Mouse (Mus musculus) cerebellum, adult 9-10 months (tissue): ENCODE measurements around the gene Ptgfrn.

ENCODE experiments used
- DNase-seq: peaks from one replicate; pipeline ENCODE4 v3.0.0; 2022

Ptgfrn gene

DNA sequence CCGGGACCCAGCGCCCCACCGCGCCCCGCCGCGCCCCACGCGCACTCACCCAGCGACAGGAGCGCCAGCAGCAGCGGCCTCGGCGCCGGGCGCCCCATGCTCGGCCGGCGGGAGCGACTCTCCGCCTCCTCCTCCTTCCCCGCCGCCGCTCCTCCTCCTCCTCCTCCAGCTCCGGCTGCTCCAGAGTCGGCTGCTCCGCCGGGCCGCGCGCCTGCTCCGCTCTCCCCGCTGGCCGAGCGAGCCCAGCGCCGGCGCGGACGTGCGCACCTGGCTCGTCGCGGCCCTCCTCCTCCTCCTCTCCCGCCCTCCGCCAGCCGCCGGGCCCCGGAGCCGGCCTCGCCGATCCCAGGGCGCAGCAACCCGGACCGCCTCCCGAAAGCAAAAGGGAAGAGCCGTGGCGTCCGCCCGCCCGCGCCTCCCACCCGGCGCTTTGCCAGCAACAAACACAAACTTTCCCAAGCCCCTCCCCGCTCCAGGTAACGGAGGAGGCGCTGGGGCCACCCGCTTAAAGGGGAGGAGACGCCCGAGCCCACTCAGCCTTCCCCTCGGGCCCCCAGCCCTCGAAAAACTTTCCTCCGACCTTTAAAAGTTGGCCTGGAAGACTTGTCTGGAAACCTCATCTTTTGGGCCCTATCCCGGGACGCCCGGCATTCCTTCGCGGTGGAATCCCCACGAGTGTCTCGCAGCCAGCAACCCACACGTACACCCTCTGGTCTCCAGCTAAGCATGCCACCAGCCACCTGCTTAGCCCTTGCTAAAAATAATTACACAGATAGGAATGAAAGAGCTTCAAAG lies at the start of gene Ptgfrn:
Gene Ptgfrn (minus strand): TSS at position 236 of the 795 bp plus-strand sequence.
- DNase-seq, result no peak

DNA sequence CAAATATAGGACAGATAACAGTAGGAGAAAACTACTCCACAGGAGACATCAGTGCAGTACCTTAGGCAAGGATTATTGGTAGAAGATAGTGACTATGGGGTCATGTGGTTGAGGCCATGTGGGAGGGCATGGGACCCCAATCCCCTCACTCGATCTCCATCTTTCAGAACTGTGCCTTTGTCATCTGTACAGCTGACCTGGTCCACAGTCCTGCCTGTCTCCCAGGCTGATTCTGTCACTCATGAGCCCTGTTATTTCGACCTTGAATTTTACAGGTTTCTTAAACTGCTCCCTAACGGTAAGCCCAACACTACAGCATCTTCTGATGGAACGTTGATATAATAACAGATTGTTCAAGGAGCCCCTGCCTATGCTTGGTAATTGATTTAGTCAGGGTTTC lies 49.6 kb upstream of the Ptgfrn start:
- DNase-seq, result no peak

GRCm38 (mm10) chr3:101154067-101154466 lies 44.0 kb upstream of the Ptgfrn start:
- DNase-seq, result no peak

DNA sequence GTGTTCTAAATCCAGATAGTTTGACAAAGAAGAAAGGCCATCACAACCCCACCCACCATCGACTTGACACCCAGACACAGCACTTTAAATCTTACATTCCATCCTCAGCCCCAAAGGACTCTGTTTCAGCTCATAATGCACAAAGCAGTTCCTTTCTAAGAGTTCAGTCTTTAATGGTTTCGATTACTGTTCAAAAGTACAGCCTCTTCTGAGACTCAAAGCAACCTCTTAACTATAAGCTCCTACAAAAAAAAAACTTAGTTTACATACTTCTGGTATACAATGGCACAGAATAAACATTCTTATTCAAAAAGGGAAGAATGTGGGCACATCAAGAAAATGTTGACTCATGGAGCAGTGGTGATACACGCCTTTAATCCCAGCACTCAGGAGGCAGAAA lies 43.3 kb upstream of the Ptgfrn start:
- no peak for DNase-seq

DNA sequence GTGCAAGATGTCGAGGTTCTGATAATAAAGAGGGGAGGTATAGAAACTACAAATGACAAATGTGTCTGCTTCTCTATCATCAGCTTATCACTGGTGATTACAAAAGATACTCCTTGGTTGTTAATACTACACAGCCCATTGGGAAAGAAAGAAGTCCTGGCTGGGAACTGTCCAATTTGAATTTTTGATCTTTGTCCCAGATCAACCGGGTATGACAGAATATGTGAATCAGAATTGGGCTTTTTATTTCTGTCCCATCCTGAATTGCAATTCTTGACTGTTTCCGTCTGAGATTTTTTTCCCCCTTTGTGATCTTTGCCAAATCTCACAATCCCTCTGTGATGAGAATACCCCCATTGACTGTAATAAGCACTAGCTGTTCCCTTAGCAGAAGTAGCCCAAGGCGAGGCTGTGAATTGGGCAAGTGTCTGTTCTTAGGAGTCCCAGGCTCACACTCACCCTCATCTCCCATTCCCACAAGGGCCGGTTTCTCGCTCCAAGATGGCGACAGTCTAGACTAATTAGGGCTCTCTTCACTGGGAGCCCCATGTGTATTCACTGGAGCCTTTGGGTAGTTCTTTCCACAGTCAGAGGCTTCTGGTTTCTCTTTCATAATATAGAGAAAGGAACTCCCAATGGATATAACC lies 36.2 kb upstream of the Ptgfrn start:
- DNase-seq, result no peak

- peak; percentile 15 for DNase-seq
Measured at GRCm38 (mm10) chr3:101145292-101146046, 35.4 kb upstream of the Ptgfrn start.

DNA sequence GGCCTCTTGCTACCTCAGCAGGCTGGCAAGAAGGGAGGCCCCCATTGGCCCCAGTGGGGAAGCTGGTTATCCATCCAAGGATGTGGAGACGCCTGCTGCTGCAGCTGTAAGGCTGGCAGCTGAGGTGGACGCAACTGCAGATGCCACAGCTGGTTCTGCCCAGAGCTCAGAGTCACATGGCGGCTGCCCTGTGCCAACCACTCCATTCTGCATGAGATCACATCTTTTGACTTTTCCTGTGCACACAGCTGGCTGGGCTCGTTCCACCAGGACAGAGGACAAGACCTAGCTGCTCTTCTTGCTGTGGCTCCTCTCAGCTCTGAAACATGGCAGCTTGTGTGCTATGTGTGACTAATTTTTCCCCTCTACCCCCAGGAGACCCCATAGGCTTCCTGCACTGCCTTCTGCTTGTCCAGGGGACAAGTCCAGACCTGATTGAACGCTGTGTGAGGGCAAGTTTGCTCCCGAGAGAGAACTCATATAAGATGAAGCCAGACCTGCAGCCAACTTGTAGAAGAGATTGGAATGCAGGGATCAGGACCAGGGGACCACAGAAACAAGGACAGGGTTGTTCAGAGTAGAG lies 34.4 kb upstream of the Ptgfrn start:
- DNase-seq, result no peak

DNA sequence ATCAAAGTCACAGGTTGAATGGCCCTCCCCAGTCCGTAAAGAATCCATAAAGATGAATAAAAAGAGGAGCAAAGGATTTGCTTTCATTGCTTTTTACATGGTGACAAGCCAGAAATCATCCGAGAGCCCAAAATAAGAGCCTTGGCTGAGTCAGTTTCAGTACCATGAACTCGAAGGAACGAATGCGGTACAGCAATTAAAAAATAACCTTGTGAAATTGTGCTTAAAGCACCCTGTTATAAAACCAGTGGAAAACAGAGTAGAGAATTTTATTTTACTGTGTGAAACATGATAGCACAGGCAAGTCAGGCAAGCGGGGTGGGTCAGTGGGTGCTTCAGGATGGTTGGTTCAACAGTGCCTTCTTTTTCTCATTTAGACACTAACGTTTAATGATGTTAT lies 33.4 kb upstream of the Ptgfrn start:
- DNase-seq, result no peak

DNA sequence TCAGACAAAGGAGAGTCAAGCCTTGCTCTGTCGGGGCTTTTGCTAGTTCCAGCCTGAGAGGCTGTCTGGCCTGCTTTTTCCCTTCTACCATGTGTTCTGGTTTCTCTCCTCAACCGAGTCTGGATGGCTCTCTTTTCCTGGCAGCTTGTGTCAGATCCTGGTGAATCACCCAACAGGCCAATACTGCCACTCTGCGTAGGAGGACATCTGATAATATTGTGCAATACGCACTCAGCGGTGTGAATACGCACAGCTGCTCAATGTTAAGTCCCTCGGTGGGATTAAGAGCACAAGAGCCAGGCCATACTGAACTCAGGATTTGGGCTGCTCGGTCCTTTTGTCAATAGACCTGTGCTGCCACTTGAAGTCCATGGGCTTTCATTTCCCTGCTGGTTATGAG lies 31.8 kb upstream of the Ptgfrn start:
- no peak for DNase-seq

GRCm38 (mm10) chr3:101139958-101140357 lies 29.9 kb upstream of the Ptgfrn start:
- DNase-seq, result no peak

DNA sequence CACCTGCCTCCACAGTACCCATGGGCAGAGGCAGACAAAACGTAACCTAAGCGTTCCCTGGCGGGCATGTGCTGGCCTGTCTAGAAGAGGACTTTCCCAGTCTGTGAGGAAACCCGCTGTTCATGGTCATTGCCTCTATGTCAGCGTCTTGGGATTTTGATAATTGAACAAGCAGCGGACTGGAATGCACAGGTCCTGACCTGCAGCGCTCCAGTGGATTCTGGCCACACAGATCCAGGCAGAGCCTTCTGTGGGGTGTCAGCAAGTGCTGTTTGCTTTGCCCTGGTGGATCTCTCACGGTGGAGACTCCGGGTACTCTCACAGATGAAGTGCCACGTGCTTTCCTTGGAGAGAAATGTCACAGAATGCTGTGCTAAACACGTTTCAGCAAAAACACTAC lies 26.4 kb upstream of the Ptgfrn start:
- DNase-seq, result no peak

GRCm38 (mm10) chr3:101134861-101135260 lies 24.8 kb upstream of the Ptgfrn start:
- no peak for DNase-seq

GRCm38 (mm10) chr3:101132981-101133380 lies 22.9 kb upstream of the Ptgfrn start:
- DNase-seq, result no peak

DNA sequence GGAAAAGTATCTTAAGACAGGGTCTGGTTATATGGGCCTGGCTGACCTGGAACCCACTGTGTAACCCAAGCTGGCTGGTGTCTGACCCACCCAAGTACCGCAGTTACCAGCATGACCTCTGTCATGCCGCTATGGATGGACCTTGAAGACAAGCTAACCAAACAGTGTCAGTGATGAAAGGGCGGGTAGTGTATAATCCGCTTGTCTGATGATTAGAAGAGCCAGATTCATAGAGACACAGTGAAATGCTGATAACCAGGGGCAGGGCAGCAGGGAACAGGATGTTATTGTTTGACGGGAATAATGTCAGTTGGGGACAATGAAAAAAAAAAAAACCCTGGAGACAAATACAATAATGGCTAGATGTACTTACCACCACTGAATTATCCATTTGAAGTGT lies 21.7 kb upstream of the Ptgfrn start:
- no peak for DNase-seq

GRCm38 (mm10) chr3:101130526-101130925 lies 20.4 kb upstream of the Ptgfrn start:
- DNase-seq, result no peak

DNA sequence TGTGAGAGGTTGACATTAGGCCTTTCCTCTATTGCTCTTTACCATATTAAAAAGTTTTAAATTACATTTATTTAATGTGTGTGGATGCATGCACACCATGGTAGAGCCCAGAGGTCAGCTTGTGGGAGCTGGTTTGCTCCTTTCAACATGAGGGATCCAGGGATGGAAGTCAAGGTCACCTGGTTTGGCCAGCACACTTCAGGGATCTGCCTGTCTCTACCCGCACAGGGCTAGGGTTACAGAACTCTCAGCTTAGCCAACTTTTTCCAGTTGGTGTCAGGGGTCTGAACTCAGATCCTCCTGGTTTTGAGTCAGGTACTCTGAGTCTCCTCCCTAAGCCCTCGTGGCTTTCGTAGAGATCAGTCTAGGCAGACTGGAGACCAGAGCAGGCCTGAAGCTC lies 19.5 kb upstream of the Ptgfrn start:
- DNase-seq, result no peak

DNA sequence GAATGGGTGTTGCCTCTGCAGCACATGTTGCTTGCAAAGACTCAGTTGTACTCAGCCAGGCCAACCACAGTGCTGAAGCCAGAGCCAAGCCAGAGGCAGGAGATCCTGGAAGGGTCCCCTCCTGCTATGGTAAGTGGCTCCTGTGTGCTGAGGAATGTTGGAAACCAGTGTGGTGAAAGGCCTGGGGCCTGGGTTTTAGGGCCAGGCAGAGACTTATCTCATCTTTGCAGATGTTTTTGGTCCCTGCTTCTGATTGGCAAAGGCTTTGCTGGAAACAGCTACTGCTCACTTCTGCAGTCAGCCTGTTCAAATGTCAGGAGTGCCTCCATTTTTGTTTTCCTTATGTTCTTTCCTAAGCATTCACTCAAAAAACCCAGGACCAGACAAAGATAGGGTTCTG lies 19.0 kb upstream of the Ptgfrn start:
- no peak for DNase-seq

GRCm38 (mm10) chr3:101127766-101128165 lies 17.7 kb upstream of the Ptgfrn start:
- DNase-seq, result no peak

- no peak for DNase-seq
Measured at GRCm38 (mm10) chr3:101124716-101125115, 14.6 kb upstream of the Ptgfrn start.

- no peak for DNase-seq
Measured at GRCm38 (mm10) chr3:101122479-101122878, 12.4 kb upstream of the Ptgfrn start.

DNA sequence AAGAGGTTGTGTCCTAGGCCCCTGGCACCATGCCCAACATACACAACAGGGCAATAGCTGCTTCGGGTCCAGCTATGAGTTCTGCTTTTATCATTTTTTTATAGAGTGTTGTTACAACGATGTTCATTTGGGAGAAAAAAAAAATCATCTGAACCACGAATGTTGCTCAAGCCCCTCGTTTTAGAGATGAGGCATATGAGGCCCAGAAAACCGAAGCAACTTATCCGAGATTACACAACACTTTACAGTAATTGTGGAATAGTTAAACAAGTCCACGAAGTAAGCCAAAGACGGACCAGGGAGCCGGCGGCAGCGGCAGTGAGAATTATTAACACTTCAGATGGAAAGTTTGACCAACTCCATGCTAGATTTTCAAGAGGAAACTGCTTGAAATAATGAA lies 7.7 kb upstream of the Ptgfrn start:
- DNase-seq, result no peak

GRCm38 (mm10) chr3:101117386-101117749 lies 7.3 kb upstream of the Ptgfrn start:
- no peak for DNase-seq
